8 mouse cellular contexts compared by ENCODE assay signal in genomic region chr4:140630651-140631241, GRCm38 (mm10). TPM values are rescaled to one million over a fixed set of nuclear protein-coding genes. Genes with fewer than 3 reads are reported as not detected.
DNase-seq lines count a peak whose midpoint lies in the region; ATAC-seq lines count a peak whose summit lies in the region.

No protein-coding gene starts in this region.

- 36% methylated on average over 15 of the region's 15 CpGs for WGBS in embryonic facial prominence, embryonic 10.5 days
- 17% methylated on average over 15 of the region's 15 CpGs for WGBS in heart, embryonic 16.5 days
- 53% methylated on average over 15 of the region's 15 CpGs for WGBS in limb, embryonic 12.5 days
- WGBS in stomach, embryonic 15.5 days: 36% methylated on average over 15 of the region's 15 CpGs

- H3K9ac ChIP-seq in heart, embryonic 16.5 days (ENCODE audit: low read length): peak overlapping the region; percentile 27
- H3K9ac ChIP-seq in limb, embryonic 12.5 days (replicated peaks): no peak overlapping the region
- no peak overlapping the region for H3K9ac ChIP-seq in stomach, embryonic 15.5 days

- H3K27me3 ChIP-seq in embryonic facial prominence, embryonic 10.5 days (replicated peaks; ENCODE audit: low read depth, poor library complexity, severe bottlenecking): no peaks in the 10 kb centered on the region
- H3K27me3 ChIP-seq in heart, embryonic 16.5 days (ENCODE audit: control insufficient read depth, insufficient read depth, low read length): no peaks in the 10 kb centered on the region
- no peaks in the 10 kb centered on the region for H3K27me3 ChIP-seq in limb, embryonic 12.5 days
- no peaks in the 10 kb centered on the region for H3K27me3 ChIP-seq in stomach, embryonic 15.5 days (replicated peaks)

- peaks cover 73% of the 10 kb centered on the region for H3K4me1 ChIP-seq in embryonic facial prominence, embryonic 10.5 days
- peaks cover 24% of the 10 kb centered on the region for H3K4me1 ChIP-seq in heart, embryonic 16.5 days (ENCODE audit: control insufficient read depth, insufficient read depth, low read length)
- peaks cover 39% of the 10 kb centered on the region for H3K4me1 ChIP-seq in limb, embryonic 12.5 days (replicated peaks)
- H3K4me1 ChIP-seq in stomach, embryonic 15.5 days: peaks cover 25% of the 10 kb centered on the region

- no peaks in the 10 kb centered on the region for H3K9me3 ChIP-seq in embryonic facial prominence, embryonic 10.5 days
- no peaks in the 10 kb centered on the region for H3K9me3 ChIP-seq in heart, embryonic 16.5 days (replicated peaks; ENCODE audit: control insufficient read depth, low read length)
- H3K9me3 ChIP-seq in limb, embryonic 12.5 days: no peaks in the 10 kb centered on the region
- no peaks in the 10 kb centered on the region for H3K9me3 ChIP-seq in stomach, embryonic 15.5 days

- peak; percentile 26 for ATAC-seq in heart, embryonic 16.5 days (replicated peaks; ENCODE audit: extremely low read depth, insufficient read depth, low FRiP score)
- ATAC-seq in limb, embryonic 12.5 days (ENCODE audit: insufficient number of reproducible peaks, insufficient read depth, low FRiP score, low TSS enrichment, low read depth): no peak
- ATAC-seq in stomach, embryonic 15.5 days (ENCODE audit: insufficient read depth, low FRiP score, low read depth): no peak
- ATAC-seq in activated CD4-positive, CD25-positive, alpha-beta regulatory T cell, adult 4 months: no peak
- no peak for ATAC-seq in megakaryocyte-erythroid progenitor cell, adult 5-6 weeks (replicated peaks; ENCODE audit: low FRiP score, low TSS enrichment, poor library complexity, severe bottlenecking)

- H3K4me3 ChIP-seq in embryonic facial prominence, embryonic 10.5 days: no peak overlapping the region
- H3K4me3 ChIP-seq in heart, embryonic 16.5 days (ENCODE audit: low read length): 0 out of 2 replicates have a peak overlapping the region, but pooled peaks have one; percentile 1
- no peak overlapping the region for H3K4me3 ChIP-seq in limb, embryonic 12.5 days (replicated peaks)
- no peak overlapping the region for H3K4me3 ChIP-seq in stomach, embryonic 15.5 days (replicated peaks)

- H3K4me2 ChIP-seq in heart, embryonic 16.5 days (ENCODE audit: low read depth, low read length): peak overlapping the region; percentile 40
- H3K4me2 ChIP-seq in limb, embryonic 12.5 days: no peak overlapping the region
- H3K4me2 ChIP-seq in stomach, embryonic 15.5 days: 0 out of 2 replicates have a peak overlapping the region, but pooled peaks have one; percentile 4

- H3K27ac ChIP-seq in embryonic facial prominence, embryonic 10.5 days (replicated peaks): peak overlapping the region; percentile 66
- H3K27ac ChIP-seq in heart, embryonic 16.5 days (ENCODE audit: low read length): peak overlapping the region; percentile 76
- peak overlapping the region; percentile 37; the same call in 1 of the 2 replicates for H3K27ac ChIP-seq in limb, embryonic 12.5 days
- H3K27ac ChIP-seq in stomach, embryonic 15.5 days: peak overlapping the region; percentile 62

- peak; percentile 66 for DNase-seq in ovary, postnatal 36 days (ENCODE audit: low spot score)
- no peak for DNase-seq in ovary, postnatal 10 days (ENCODE audit: low spot score)
- DNase-seq in embryonic facial prominence, embryonic 10.5 days (ENCODE audit: low spot score): no peak

- peaks cover 34% of the 10 kb centered on the region for H3K36me3 ChIP-seq in embryonic facial prominence, embryonic 10.5 days (replicated peaks)
- no peaks in the 10 kb centered on the region for H3K36me3 ChIP-seq in heart, embryonic 16.5 days (ENCODE audit: control insufficient read depth, insufficient read depth)
- peaks cover 25% of the 10 kb centered on the region for H3K36me3 ChIP-seq in limb, embryonic 12.5 days
- no peaks in the 10 kb centered on the region for H3K36me3 ChIP-seq in stomach, embryonic 15.5 days

RNA-seq across cellular contexts. Expression of gene Arhgef10l, which starts 35.1 kb away (rescaled TPM):
- 17.9 and 18.2 TPM in 2 replicates for polyA plus RNA-seq in embryonic facial prominence, embryonic 10.5 days (2016; fragmentation: Nextera tagmentation; extraction: Ambion mirVana)
- 18.6 TPM in 2 replicates for polyA plus RNA-seq in heart, embryonic 16.5 days (2015; fragmentation: Nextera tagmentation; extraction: Ambion mirVana)
- 18.1 and 20.0 TPM in 2 replicates for polyA plus RNA-seq in limb, embryonic 12.5 days (2016; fragmentation: Nextera tagmentation; extraction: Ambion mirVana)
- polyA plus RNA-seq in stomach, embryonic 15.5 days (2015; fragmentation: Nextera tagmentation; extraction: Ambion mirVana): 15.2 and 15.9 TPM in 2 replicates
- polyA plus RNA-seq in activated CD4-positive, CD25-positive, alpha-beta regulatory T cell, adult 4 months (2017; shearing (Covaris generic)): not detected
- total RNA-seq in megakaryocyte-erythroid progenitor cell, adult 5-6 weeks (2014; fragmentation: Nextera tagmentation): 0.07 TPM in 1 of 2 replicates, not detected in the other
- not detected in 2 replicates for total RNA-seq in megakaryocyte-erythroid progenitor cell, adult 5-6 weeks (2017)

Comparison
In these comparisons a context has a peak if more than half of its experiments do, and no peak if none do; other contexts are left out.
1. RNA of gene Arhgef10l, which starts 35.1 kb away (polyA plus RNA-seq): 18.1 to 20.0 TPM in limb, embryonic 12.5 days, 18.6 TPM in heart, embryonic 16.5 days, 17.9 to 18.2 TPM in embryonic facial prominence, embryonic 10.5 days and 15.2 to 15.9 TPM in stomach, embryonic 15.5 days; not detected in activated CD4-positive, CD25-positive, alpha-beta regulatory T cell, adult 4 months; every median in the first group is over 10 times any median in the second.
2. Peak in every context shown above with its lines, with median percentiles within 50 percentile points of each other: H3K27ac ChIP-seq.